8 mouse cellular contexts compared by ENCODE assay signal in genomic region chr7:140834968-140835757, GRCm38 (mm10). TPM values are rescaled to one million over a fixed set of nuclear protein-coding genes. Genes with fewer than 3 reads are reported as not detected.
DNase-seq lines count a peak whose midpoint lies in the region; ATAC-seq lines count a peak whose summit lies in the region.

Urah (plus strand) TSS chr7:140835018.

- 0 out of 2 replicates have a peak, but pooled peaks have one; percentile 27 for ATAC-seq in hindbrain, embryonic 16.5 days
- no peak for ATAC-seq in hindbrain, embryonic 13.5 days (ENCODE audit: low FRiP score)
- peak; percentile 62 for ATAC-seq in liver, embryonic 12.5 days
- ATAC-seq in stomach, embryonic 14.5 days (ENCODE audit: insufficient number of reproducible peaks, insufficient read depth, low FRiP score, low read depth): peak; percentile 85

- H3K36me3 ChIP-seq in hindbrain, embryonic 16.5 days (ENCODE audit: control insufficient read depth, insufficient read depth, low read length): no peaks in the 10 kb centered on the region
- no peaks in the 10 kb centered on the region for H3K36me3 ChIP-seq in hindbrain, embryonic 13.5 days
- no peaks in the 10 kb centered on the region for H3K36me3 ChIP-seq in liver, embryonic 12.5 days
- no peaks in the 10 kb centered on the region for H3K36me3 ChIP-seq in stomach, embryonic 14.5 days (ENCODE audit: control insufficient read depth, insufficient read depth, low read length)

- H3K4me2 ChIP-seq in hindbrain, embryonic 16.5 days (ENCODE audit: low read length): no peak within 1 kb of the TSS
- H3K4me2 ChIP-seq in hindbrain, embryonic 13.5 days: no peak within 1 kb of the TSS
- peak within 1 kb of the TSS; percentile 33 for H3K4me2 ChIP-seq in liver, embryonic 12.5 days
- H3K4me2 ChIP-seq in stomach, embryonic 14.5 days (replicated peaks; ENCODE audit: low read depth, low read length): peak within 1 kb of the TSS; percentile 2; the same call in 1 of the 2 replicates

- 50% methylated on average over 20 of the region's 20 CpGs for WGBS in hindbrain, embryonic 16.5 days
- WGBS in hindbrain, embryonic 13.5 days: 55% methylated on average over 20 of the region's 20 CpGs
- 43% methylated on average over 20 of the region's 20 CpGs for WGBS in liver, embryonic 12.5 days (ENCODE audit: insufficient replicate concordance)
- 35% methylated on average over 20 of the region's 20 CpGs for WGBS in stomach, embryonic 14.5 days

- H3K4me1 ChIP-seq in hindbrain, embryonic 16.5 days (ENCODE audit: control insufficient read depth, insufficient read depth, low read depth, low read length): no peaks in the 10 kb centered on the region
- H3K4me1 ChIP-seq in hindbrain, embryonic 13.5 days (replicated peaks): no peaks in the 10 kb centered on the region
- H3K4me1 ChIP-seq in liver, embryonic 12.5 days: peaks cover 9% of the 10 kb centered on the region
- H3K4me1 ChIP-seq in stomach, embryonic 14.5 days (ENCODE audit: control insufficient read depth, insufficient read depth, low read length): no peaks in the 10 kb centered on the region

- no peaks in the 10 kb centered on the region for H3K27me3 ChIP-seq in hindbrain, embryonic 16.5 days (replicated peaks; ENCODE audit: control insufficient read depth, insufficient read depth, low read length)
- peaks cover 12% of the 10 kb centered on the region for H3K27me3 ChIP-seq in hindbrain, embryonic 13.5 days
- H3K27me3 ChIP-seq in liver, embryonic 12.5 days (replicated peaks): peaks cover 43% of the 10 kb centered on the region
- no peaks in the 10 kb centered on the region for H3K27me3 ChIP-seq in stomach, embryonic 14.5 days (ENCODE audit: control insufficient read depth, insufficient read depth, low read length)

- peak; percentile 67 to 73 for DNase-seq in adrenal gland, postnatal 36 days
- DNase-seq in left cerebral cortex, adult 18-20 months (ENCODE audit: low spot score in 2 of 2): no peak
- DNase-seq in left cerebral cortex, adult 11 months (ENCODE audit: low spot score): no peak
- no peak for DNase-seq in left cerebral cortex, postnatal 10 days (ENCODE audit: extremely low spot score in 1 of 2, low spot score in 2 of 2)

- intact Hi-C loops in left cerebral cortex, postnatal 10 days (cut with DNase I): no loop called here

- no peak within 1 kb of the TSS for H3K9ac ChIP-seq in hindbrain, embryonic 16.5 days (ENCODE audit: low read depth, low read length)
- H3K9ac ChIP-seq in hindbrain, embryonic 13.5 days: no peak within 1 kb of the TSS
- H3K9ac ChIP-seq in liver, embryonic 12.5 days: no peak within 1 kb of the TSS
- H3K9ac ChIP-seq in stomach, embryonic 14.5 days (replicated peaks; ENCODE audit: low read depth, low read length): no peak within 1 kb of the TSS

- H3K4me3 ChIP-seq in hindbrain, embryonic 16.5 days (ENCODE audit: low read length): no peak within 1 kb of the TSS
- H3K4me3 ChIP-seq in hindbrain, embryonic 13.5 days: no peak within 1 kb of the TSS
- H3K4me3 ChIP-seq in liver, embryonic 12.5 days: no peak within 1 kb of the TSS
- H3K4me3 ChIP-seq in stomach, embryonic 14.5 days (ENCODE audit: low read depth, low read length): peak within 1 kb of the TSS; percentile 4; the same call in 1 of the 2 replicates

- no peak within 1 kb of the TSS for H3K27ac ChIP-seq in hindbrain, embryonic 16.5 days (ENCODE audit: low read depth, low read length)
- H3K27ac ChIP-seq in hindbrain, embryonic 13.5 days: no peak within 1 kb of the TSS
- no peak within 1 kb of the TSS for H3K27ac ChIP-seq in liver, embryonic 12.5 days
- H3K27ac ChIP-seq in stomach, embryonic 14.5 days (ENCODE audit: low read length): no peak within 1 kb of the TSS

- H3K9me3 ChIP-seq in hindbrain, embryonic 16.5 days (ENCODE audit: control insufficient read depth, low read length): no peaks in the 10 kb centered on the region
- no peaks in the 10 kb centered on the region for H3K9me3 ChIP-seq in hindbrain, embryonic 13.5 days
- H3K9me3 ChIP-seq in liver, embryonic 12.5 days (replicated peaks): no peaks in the 10 kb centered on the region
- no peaks in the 10 kb centered on the region for H3K9me3 ChIP-seq in stomach, embryonic 14.5 days (ENCODE audit: control insufficient read depth, low read depth, low read length)

RNA-seq across cellular contexts. Expression of gene Urah, which starts in this region (rescaled TPM):
- polyA plus RNA-seq in hindbrain, embryonic 16.5 days (2015; fragmentation: Nextera tagmentation; extraction: Ambion mirVana): not detected in 2 replicates
- polyA plus RNA-seq in hindbrain, embryonic 13.5 days (2015; fragmentation: Nextera tagmentation; extraction: Ambion mirVana): not detected in 2 replicates
- total RNA-seq in adrenal gland, postnatal 36 days (2021): under 1 TPM in 1 of 2 experiments, not detected in 1; 0.70 TPM
- polyA plus RNA-seq in liver, embryonic 12.5 days (2016; fragmentation: Nextera tagmentation; extraction: Ambion mirVana): 4.5 and 4.6 TPM in 2 replicates
- 14.2 and 18.7 TPM in 2 replicates for polyA plus RNA-seq in stomach, embryonic 14.5 days (2014; fragmentation: Nextera tagmentation; extraction: Ambion mirVana)
- 1 to 10 TPM; 3.3 to 5.0 TPM for total RNA-seq in left cerebral cortex, adult 18-20 months (2021)
- total RNA-seq in left cerebral cortex, postnatal 10 days (2021): under 1 TPM in 1 of 2 experiments, not detected in 1; 0.69 TPM

Comparison
In these comparisons a context has a peak if more than half of its experiments do, and no peak if none do; other contexts are left out.
1. Peak in ATAC-seq in hindbrain, embryonic 16.5 days; RNA of the gene not detected or under 1 TPM.
2. Peak in DNase-seq in adrenal gland, postnatal 36 days; RNA of the gene not detected or under 1 TPM.
3. H3K4me2 ChIP-seq: peak in liver, embryonic 12.5 days (single experiment) and stomach, embryonic 14.5 days (single experiment); none in hindbrain, embryonic 16.5 days (single experiment) and hindbrain, embryonic 13.5 days (single experiment).